Mouse (Mus musculus) limb, embryonic 10.5 days (tissue): ENCODE measurements around the gene Smarcd2. TPM values are rescaled to one million over a fixed set of nuclear protein-coding genes. Genes with fewer than 3 reads are reported as not detected.

Experiments used
- DNase-seq: peaks from one replicate; pipeline ENCODE4 v3.0.0-alpha.2; 2017; ENCODE audit warnings: low spot score
- H3K27ac ChIP-seq: fragments of 300-500 bp; sonication (generic); 2 replicates; pipeline ENCODE4 v1.5.1; 2016; ENCODE audit warnings: mild to moderate bottlenecking
- H3K27me3 ChIP-seq: fragments of 300-500 bp; sonication (generic); 2 replicates; pipeline ENCODE4 v1.6.1; 2016; ENCODE audit warnings: low read depth, mild to moderate bottlenecking; ENCODE audit not compliant: poor library complexity, severe bottlenecking
- H3K36me3 ChIP-seq: fragments of 300-500 bp; sonication (generic); 2 replicates; pipeline ENCODE4 v1.6.1; 2016; ENCODE audit warnings: mild to moderate bottlenecking, moderate library complexity
- H3K4me1 ChIP-seq: fragments of 300-500 bp; sonication (generic); 2 replicates; pipeline ENCODE4 v1.6.1; 2016
- H3K4me3 ChIP-seq: fragments of 300-500 bp; sonication (generic); 2 replicates; pipeline ENCODE4 v1.5.1; 2016; ENCODE audit warnings: mild to moderate bottlenecking, moderate library complexity
- H3K9me3 ChIP-seq: fragments of 300-500 bp; sonication (generic); replicated peaks from 2 replicates; pipeline ENCODE4 v1.6.1; 2016; ENCODE audit warnings: mild to moderate bottlenecking
- WGBS: fragments of 180-500 bp; shearing (Covaris S2); methylation state at CpG from one replicate; pipeline ENCODE4 v1.1.7; 2016; 5-methylcytosine and 5-hydroxymethylcytosine counted together
- polyA plus RNA-seq: library from polyadenylated mRNA; unstranded; fragments of >200 nt; fragmentation: Nextera tagmentation; extraction: Ambion mirVana; gene quantifications from 2 replicates; pipeline ENCODE4 v1.2.1, GENCODE M21; 2016

Gene Smarcd2
- 66.4 and 72.6 TPM in 2 replicates for polyA plus RNA-seq

- Histone ChIP-seq H3K36me3 (peaks cover 10% of the 10 kb centered on the region), H3K27ac (peak within 1 kb of the TSS; percentile 98), H3K9me3 (no peaks in the 10 kb centered on the region), H3K4me1 (peaks cover 70% of the 10 kb centered on the region), H3K27me3 (no peaks in the 10 kb centered on the region), H3K4me3 (peak within 1 kb of the TSS; percentile 89)
- under 1% methylated on average over 72 of the region's 72 CpGs for WGBS
- peak; percentile 99 for DNase-seq
Observed at GRCm38 (mm10) chr11:106272644-106273310, at the start of gene Smarcd2. TSS of gene Smarcd2 (minus strand) at chr11:106272972.

GRCm38 (mm10) chr11:106318406-106319366 lies 45.9 kb upstream of the Smarcd2 start:
- WGBS: 76% methylated on average over 21 of the region's 21 CpGs
- no peak for DNase-seq
- H3K4me1 ChIP-seq: peaks cover 59% of the 10 kb centered on the region
- no peaks in the 10 kb centered on the region for H3K27me3 ChIP-seq
- peak overlapping the region; percentile 70; the same call in 1 of the 2 replicates for H3K27ac ChIP-seq
- H3K4me3 ChIP-seq: no peak overlapping the region
- H3K9me3 ChIP-seq: no peaks in the 10 kb centered on the region
- no peaks in the 10 kb centered on the region for H3K36me3 ChIP-seq

GRCm38 (mm10) chr11:106317801-106318200 lies 45.0 kb upstream of the Smarcd2 start:
- no peak for DNase-seq
- WGBS: 87% methylated on average over 7 of the region's 7 CpGs
- H3K4me3 ChIP-seq: no peak overlapping the region
- peak overlapping the region; percentile 70 for H3K27ac ChIP-seq
- H3K4me1 ChIP-seq: peaks cover 68% of the 10 kb centered on the region
- H3K9me3 ChIP-seq: no peaks in the 10 kb centered on the region
- no peaks in the 10 kb centered on the region for H3K27me3 ChIP-seq
- no peaks in the 10 kb centered on the region for H3K36me3 ChIP-seq

- H3K9me3 ChIP-seq: no peaks in the 10 kb centered on the region
- no peaks in the 10 kb centered on the region for H3K27me3 ChIP-seq
- no peak for DNase-seq
- H3K36me3 ChIP-seq: no peaks in the 10 kb centered on the region
- peaks cover 71% of the 10 kb centered on the region for H3K4me1 ChIP-seq
- peak overlapping the region; percentile 70 for H3K27ac ChIP-seq
- H3K4me3 ChIP-seq: no peak overlapping the region
- WGBS: 15% methylated on average over 1 of the region's 1 CpGs
Observed at GRCm38 (mm10) chr11:106316416-106316815, 43.6 kb upstream of the Smarcd2 start.

- H3K27ac ChIP-seq: peak within 1 kb of the TSS; percentile 81
- peak within 1 kb of the TSS; percentile 15 for H3K4me3 ChIP-seq
- WGBS: 35% methylated on average over 9 of the region's 9 CpGs
- no peaks in the 10 kb centered on the region for H3K9me3 ChIP-seq
- H3K36me3 ChIP-seq: no peaks in the 10 kb centered on the region
- H3K27me3 ChIP-seq: no peaks in the 10 kb centered on the region
- DNase-seq: no peak
- peaks cover 65% of the 10 kb centered on the region for H3K4me1 ChIP-seq
Observed at GRCm38 (mm10) chr11:106314333-106314812, 41.6 kb upstream of the Smarcd2 start, which contains the start of gene Cd79b. TSS of gene Cd79b (minus strand) at chr11:106314762.

GRCm38 (mm10) chr11:106313533-106313932 lies 40.8 kb upstream of the Smarcd2 start:
- Histone ChIP-seq H3K4me1 (peaks cover 57% of the 10 kb centered on the region), H3K4me3 (peak overlapping the region; percentile 15), H3K27ac (peak overlapping the region; percentile 81), H3K27me3 (no peaks in the 10 kb centered on the region), H3K9me3 (no peaks in the 10 kb centered on the region), H3K36me3 (no peaks in the 10 kb centered on the region)
- 44% methylated on average over 5 of the region's 5 CpGs for WGBS
- no peak for DNase-seq

- H3K27me3 ChIP-seq: no peaks in the 10 kb centered on the region
- H3K4me1 ChIP-seq: peaks cover 31% of the 10 kb centered on the region
- no peak for DNase-seq
- H3K27ac ChIP-seq: no peak overlapping the region; the same call in 1 of the 2 replicates
- no peaks in the 10 kb centered on the region for H3K36me3 ChIP-seq
- WGBS: 68% methylated on average over 5 of the region's 5 CpGs
- no peak overlapping the region for H3K4me3 ChIP-seq
- no peaks in the 10 kb centered on the region for H3K9me3 ChIP-seq
Observed at GRCm38 (mm10) chr11:106310123-106310522, 37.4 kb upstream of the Smarcd2 start.

- Histone ChIP-seq H3K36me3 (no peaks in the 10 kb centered on the region), H3K27me3 (no peaks in the 10 kb centered on the region), H3K9me3 (no peaks in the 10 kb centered on the region), H3K4me3 (no peak overlapping the region), H3K4me1 (peaks cover 11% of the 10 kb centered on the region), H3K27ac (no peak overlapping the region)
- DNase-seq: no peak
- 91% methylated on average over 11 of the region's 11 CpGs for WGBS
Observed at GRCm38 (mm10) chr11:106308162-106308561, 35.4 kb upstream of the Smarcd2 start.

GRCm38 (mm10) chr11:106307432-106307831 lies 34.7 kb upstream of the Smarcd2 start:
- no peak overlapping the region for H3K27ac ChIP-seq
- 90% methylated on average over 5 of the region's 5 CpGs for WGBS
- H3K36me3 ChIP-seq: no peaks in the 10 kb centered on the region
- H3K4me1 ChIP-seq: 0 out of 2 replicates have a peak, but pooled peaks cover 5% of the 10 kb centered on the region
- no peaks in the 10 kb centered on the region for H3K27me3 ChIP-seq
- no peak overlapping the region for H3K4me3 ChIP-seq
- H3K9me3 ChIP-seq: no peaks in the 10 kb centered on the region
- DNase-seq: no peak

- H3K4me1 ChIP-seq: 0 out of 2 replicates have a peak, but pooled peaks cover 5% of the 10 kb centered on the region
- no peak for DNase-seq
- no peak overlapping the region for H3K4me3 ChIP-seq
- H3K9me3 ChIP-seq: no peaks in the 10 kb centered on the region
- no peaks in the 10 kb centered on the region for H3K27me3 ChIP-seq
- no peak overlapping the region for H3K27ac ChIP-seq
- 86% methylated on average over 9 of the region's 9 CpGs for WGBS
- H3K36me3 ChIP-seq: no peaks in the 10 kb centered on the region
Observed at GRCm38 (mm10) chr11:106306758-106307157, 34.0 kb upstream of the Smarcd2 start.

GRCm38 (mm10) chr11:106306065-106306385 lies 33.3 kb upstream of the Smarcd2 start:
- H3K4me3 ChIP-seq: no peak overlapping the region
- 95% methylated on average over 3 of the region's 3 CpGs for WGBS
- H3K27ac ChIP-seq: no peak overlapping the region
- no peaks in the 10 kb centered on the region for H3K36me3 ChIP-seq
- no peak for DNase-seq
- no peaks in the 10 kb centered on the region for H3K9me3 ChIP-seq
- H3K27me3 ChIP-seq: no peaks in the 10 kb centered on the region
- 0 out of 2 replicates have a peak, but pooled peaks cover 5% of the 10 kb centered on the region for H3K4me1 ChIP-seq

- WGBS: 86% methylated on average over 10 of the region's 10 CpGs
- Histone ChIP-seq H3K4me1 (0 out of 2 replicates have a peak, but pooled peaks cover 5% of the 10 kb centered on the region), H3K9me3 (no peaks in the 10 kb centered on the region), H3K27me3 (no peaks in the 10 kb centered on the region), H3K4me3 (no peak overlapping the region), H3K36me3 (no peaks in the 10 kb centered on the region), H3K27ac (no peak overlapping the region)
- DNase-seq: no peak
Observed at GRCm38 (mm10) chr11:106305348-106306064, 32.7 kb upstream of the Smarcd2 start.
